Mouse (Mus musculus): ENCODE results near the gene Rassf7. TPM values are rescaled to one million over a fixed set of nuclear protein-coding genes. Genes with fewer than 3 reads are reported as not detected.
"Not testable (repeated sequence)": the region's sequence is repeated elsewhere in the genome, so short reads cannot be mapped to it uniquely, and the experiment has no call there.

Gene Rassf7
- polyA plus RNA-seq, 1 experiment, result 60.9 TPM

- no peak for DNase-seq (ENCODE audit: low read depth)
Measured at GRCm38 (mm10) chr7:141222126-141222467, 6.4 kb downstream of the Rassf7 start.

- DNase-seq (ENCODE audit: low read depth), result no peak
Measured at GRCm38 (mm10) chr7:141222696-141223215, 7.1 kb downstream of the Rassf7 start.

- no peak for DNase-seq (ENCODE audit: low read depth)
Measured at GRCm38 (mm10) chr7:141226535-141226934, 10.9 kb downstream of the Rassf7 start.

GRCm38 (mm10) chr7:141227796-141228195 is 12.1 kb downstream of the Rassf7 start:
- no peak for DNase-seq (ENCODE audit: low read depth)

GRCm38 (mm10) chr7:141228279-141229067 is 12.8 kb downstream of the Rassf7 start, which contains the start of gene Phrf1:
Gene Phrf1, plus strand, starts transcription at chr7:141228784.
- DNase-seq (ENCODE audit: low read depth), result no peak

GRCm38 (mm10) chr7:141229702-141230101 is 14.0 kb downstream of the Rassf7 start:
- DNase-seq (ENCODE audit: low read depth), result no peak

- no peak for DNase-seq (ENCODE audit: low read depth)
Measured at GRCm38 (mm10) chr7:141230570-141230969, 14.9 kb downstream of the Rassf7 start.

GRCm38 (mm10) chr7:141231111-141231510 is 15.5 kb downstream of the Rassf7 start:
- DNase-seq (ENCODE audit: low read depth), result no peak

- DNase-seq (ENCODE audit: low read depth), result no peak
Measured at GRCm38 (mm10) chr7:141231551-141231950, 15.9 kb downstream of the Rassf7 start.

GRCm38 (mm10) chr7:141250486-141250885 is 34.8 kb downstream of the Rassf7 start:
- not testable (repeated sequence) for DNase-seq (ENCODE audit: low read depth)

GRCm38 (mm10) chr7:141256159-141256558 is 40.5 kb downstream of the Rassf7 start:
- no peak for DNase-seq (ENCODE audit: low read depth)

- DNase-seq (ENCODE audit: low read depth), result no peak
Measured at GRCm38 (mm10) chr7:141261480-141261879, 45.8 kb downstream of the Rassf7 start.

GRCm38 (mm10) chr7:141263640-141264039 is 48.0 kb downstream of the Rassf7 start:
- no peak for DNase-seq (ENCODE audit: low read depth)

- no peak for DNase-seq (ENCODE audit: low read depth)
Measured at GRCm38 (mm10) chr7:141264041-141264700, 48.5 kb downstream of the Rassf7 start.

GRCm38 (mm10) chr7:141264761-141265410 is 49.2 kb downstream of the Rassf7 start:
- DNase-seq (ENCODE audit: low read depth), result no peak

- DNase-seq (ENCODE audit: low read depth), result no peak
Measured at GRCm38 (mm10) chr7:141265411-141265738, 49.7 kb downstream of the Rassf7 start.

- DNase-seq (ENCODE audit: low read depth), result no peak
Measured at GRCm38 (mm10) chr7:141265739-141266561, 50.3 kb downstream of the Rassf7 start, which contains the start of gene Irf7. Gene Irf7, minus strand, starts transcription at chr7:141266481.

Measured in gonadal fat pad, adult 2 months (tissue).